ENCODE assay signal across 9 mouse cellular contexts in the genomic region with DNA sequence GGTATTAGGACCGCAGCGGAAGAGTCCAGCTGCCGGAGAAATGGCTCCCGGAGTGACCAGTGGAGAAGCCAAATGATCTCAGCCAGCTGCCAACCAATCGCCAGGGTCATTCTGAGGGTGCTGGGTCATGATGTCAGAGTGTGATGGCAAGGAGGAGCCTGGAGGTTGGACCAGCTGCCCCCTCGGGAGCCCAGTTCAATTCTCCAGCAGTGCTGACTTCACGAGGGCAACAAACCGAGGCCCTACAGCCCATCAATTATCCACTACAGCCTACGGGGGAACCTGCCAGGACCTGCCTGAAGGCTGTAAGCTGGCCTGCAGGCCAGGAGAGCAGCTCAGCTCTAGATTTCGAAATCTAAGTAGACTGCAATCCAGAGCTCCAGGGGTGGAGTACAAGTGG. TPM values are rescaled to one million over a fixed set of nuclear protein-coding genes. Genes with fewer than 3 reads are reported as not detected.
A peak's percentile ranks its signal among the peaks of the same experiment; 100 is the strongest.
DNase-seq lines count a peak whose midpoint lies in the region; ATAC-seq and TF ChIP-seq lines count a peak whose summit lies in the region.
"Had no signal": no experiment of that assay in that cellular context is flagged by ENCODE, and none has a peak within 500 bp of the region (broad histone marks: within the 10 kb centered on the region; RNA-seq: fewer than 3 reads in every experiment).

No protein-coding gene starts in this region.

- H3K4me2 ChIP-seq in intestine, embryonic 16.5 days (ENCODE audit: low read depth, low read length), result peak overlapping the region; percentile 41
- H3K4me2 ChIP-seq in liver, embryonic 15.5 days, result peak overlapping the region; percentile 48
- H3K4me2 ChIP-seq: embryonic facial prominence, embryonic 13.5 days had no signal

- peak overlapping the region; percentile 55 for H3K9ac ChIP-seq in intestine, embryonic 16.5 days (ENCODE audit: low read depth, low read length)
- no peak overlapping the region for H3K9ac ChIP-seq in liver, embryonic 15.5 days

- peak overlapping the region; percentile 79 for H3K27ac ChIP-seq in intestine, embryonic 16.5 days (ENCODE audit: low read length)
- peak overlapping the region; percentile 66 for H3K27ac ChIP-seq in liver, embryonic 15.5 days (replicated peaks)
- H3K27ac ChIP-seq in thymus, adult 2 months (ENCODE audit: control insufficient read depth, insufficient read depth, low read length), result no peak overlapping the region
- H3K27ac ChIP-seq: embryonic facial prominence, embryonic 13.5 days had no signal

- peaks cover 11% of the 10 kb centered on the region; the same call in 1 of the 2 replicates for H3K36me3 ChIP-seq in intestine, embryonic 16.5 days (ENCODE audit: control insufficient read depth, insufficient read depth, low read length)
- H3K36me3 ChIP-seq in liver, embryonic 15.5 days (replicated peaks), result peaks cover 20% of the 10 kb centered on the region
- H3K36me3 ChIP-seq in thymus, adult 2 months (ENCODE audit: control insufficient read depth, insufficient read depth, low read length), result no peaks in the 10 kb centered on the region

- ATAC-seq in intestine, embryonic 16.5 days, result no peak; the same call in 1 of the 2 replicates
- no peak for ATAC-seq in liver, embryonic 15.5 days (ENCODE audit: insufficient read depth)

- no peak for TF ChIP-seq CTCF in thymus, adult 2 months (IDR thresholded peaks at IDR 0.05; ENCODE audit: borderline replicate concordance, control insufficient read depth, extremely low read depth, insufficient read depth, low read length, poor library complexity)

- peak overlapping the region; percentile 15; the same call in 1 of the 2 replicates for H3K4me3 ChIP-seq in intestine, embryonic 16.5 days (ENCODE audit: low read length)
- H3K4me3 ChIP-seq in liver, embryonic 15.5 days (replicated peaks), result no peak overlapping the region
- H3K4me3 ChIP-seq in thymus, adult 2 months (ENCODE audit: control insufficient read depth, insufficient read depth, low read length), result no peak overlapping the region
- H3K4me3 ChIP-seq: embryonic facial prominence, embryonic 13.5 days had no signal

- peak; percentile 94 for DNase-seq in heart, adult 11 months
- no peak for DNase-seq in heart, adult 8-10 months (ENCODE audit: low spot score)
- DNase-seq in gastrocnemius, postnatal 36 days, result peak; percentile 33
- DNase-seq in thymus, adult 2 months, result no peak
- no peak for DNase-seq in frontal cortex, postnatal 25 days (ENCODE audit: low spot score in 2 of 2)
- no peak for DNase-seq in cerebellum, adult 9-11 months

- WGBS in intestine, embryonic 16.5 days, result 35% methylated on average over 10 of the region's 10 CpGs
- WGBS in liver, embryonic 15.5 days (ENCODE audit: insufficient replicate concordance), result 67% methylated on average over 10 of the region's 10 CpGs
- WGBS in thymus, adult 2 months, result 87% methylated on average over 10 of the region's 10 CpGs

- intact Hi-C loops in gastrocnemius, postnatal 36 days (cut with DNase I), result no loop called here

- TF ChIP-seq POLR2A in thymus, adult 2 months (IDR thresholded peaks at IDR 0.05; ENCODE audit: control insufficient read depth, extremely low read depth, insufficient read depth, low read length, poor library complexity), result no peak

- H3K27me3 ChIP-seq in intestine, embryonic 16.5 days (replicated peaks; ENCODE audit: control insufficient read depth, insufficient read depth, low read length), result no peaks in the 10 kb centered on the region
- no peaks in the 10 kb centered on the region for H3K27me3 ChIP-seq in liver, embryonic 15.5 days
- H3K27me3 ChIP-seq in thymus, adult 2 months (ENCODE audit: control insufficient read depth, insufficient read depth, low read length), result no peaks in the 10 kb centered on the region
- H3K27me3 ChIP-seq: embryonic facial prominence, embryonic 13.5 days had no signal

- no peaks in the 10 kb centered on the region for H3K9me3 ChIP-seq in intestine, embryonic 16.5 days (ENCODE audit: control insufficient read depth, low read length)
- no peaks in the 10 kb centered on the region for H3K9me3 ChIP-seq in liver, embryonic 15.5 days (replicated peaks)
- H3K9me3 ChIP-seq: embryonic facial prominence, embryonic 13.5 days had no signal

- peaks cover 42% of the 10 kb centered on the region for H3K4me1 ChIP-seq in intestine, embryonic 16.5 days (ENCODE audit: control insufficient read depth, insufficient read depth, low read length)
- peaks cover 72% of the 10 kb centered on the region for H3K4me1 ChIP-seq in liver, embryonic 15.5 days (replicated peaks)
- H3K4me1 ChIP-seq in thymus, adult 2 months (replicated peaks; ENCODE audit: control insufficient read depth, insufficient read depth, low read length), result peaks cover 7% of the 10 kb centered on the region

RNA-seq across cellular contexts. Expression of gene Gga2, which starts 5.3 kb away (rescaled TPM):
- total RNA-seq in heart, adult 8-10 months (2022), result 10 to 100 TPM; 31.7 to 39.2 (median 35.4) TPM
- total RNA-seq in gastrocnemius, postnatal 36 days (2021), result 10 to 100 TPM; 12.9 to 14.0 TPM
- polyA plus RNA-seq in intestine, embryonic 16.5 days (2015; fragmentation: Nextera tagmentation; extraction: Ambion mirVana), result 118 and 132 TPM in 2 replicates
- 33.8 and 34.6 TPM in 2 replicates for polyA plus RNA-seq in liver, embryonic 15.5 days (2015; fragmentation: Nextera tagmentation; extraction: Ambion mirVana)
- 35.4 and 51.1 TPM in 2 replicates for polyA plus RNA-seq in thymus, adult 2 months (2012; rRNA removed)

RNA-seq across cellular contexts. Expression of gene Cog7, which starts 34.2 kb away (rescaled TPM):
- total RNA-seq in heart, adult 8-10 months (2022), result 10 to 100 TPM; 19.1 to 20.6 (median 20.1) TPM
- 10 to 100 TPM in 1 of 2 experiments, 1 to 10 TPM in 1; 9.4 to 11.1 TPM for total RNA-seq in gastrocnemius, postnatal 36 days (2021)
- 22.1 and 25.6 TPM in 2 replicates for polyA plus RNA-seq in intestine, embryonic 16.5 days (2015; fragmentation: Nextera tagmentation; extraction: Ambion mirVana)
- polyA plus RNA-seq in liver, embryonic 15.5 days (2015; fragmentation: Nextera tagmentation; extraction: Ambion mirVana), result 9.2 and 10.0 TPM in 2 replicates
- 14.1 and 15.2 TPM in 2 replicates for polyA plus RNA-seq in thymus, adult 2 months (2012; rRNA removed)

RNA-seq across cellular contexts. Expression of gene Ubfd1, which starts 51.2 kb away (rescaled TPM):
- total RNA-seq in heart, adult 8-10 months (2022), result 10 to 100 TPM; 32.5 to 41.6 (median 37.3) TPM
- total RNA-seq in gastrocnemius, postnatal 36 days (2021), result 10 to 100 TPM; 20.2 to 21.3 TPM
- polyA plus RNA-seq in intestine, embryonic 16.5 days (2015; fragmentation: Nextera tagmentation; extraction: Ambion mirVana), result 39.5 and 45.3 TPM in 2 replicates
- 15.6 and 16.2 TPM in 2 replicates for polyA plus RNA-seq in liver, embryonic 15.5 days (2015; fragmentation: Nextera tagmentation; extraction: Ambion mirVana)
- 34.3 and 35.1 TPM in 2 replicates for polyA plus RNA-seq in thymus, adult 2 months (2012; rRNA removed)

RNA-seq across cellular contexts. Expression of gene Ears2, which starts 51.3 kb away (rescaled TPM):
- total RNA-seq in heart, adult 8-10 months (2022), result 10 to 100 TPM; 13.3 to 14.3 (median 13.7) TPM
- 1 to 10 TPM; 6.8 to 7.0 TPM for total RNA-seq in gastrocnemius, postnatal 36 days (2021)
- 19.4 and 20.7 TPM in 2 replicates for polyA plus RNA-seq in intestine, embryonic 16.5 days (2015; fragmentation: Nextera tagmentation; extraction: Ambion mirVana)
- 7.0 and 8.9 TPM in 2 replicates for polyA plus RNA-seq in liver, embryonic 15.5 days (2015; fragmentation: Nextera tagmentation; extraction: Ambion mirVana)
- 9.6 and 10.5 TPM in 2 replicates for polyA plus RNA-seq in thymus, adult 2 months (2012; rRNA removed)

Comparison
In these comparisons a context has a peak if more than half of its experiments do, and no peak if none do; other contexts are left out.
1. DNase-seq: peak in heart, adult 11 months (single experiment) and gastrocnemius, postnatal 36 days (2 of 2); none in heart, adult 8-10 months (single experiment), thymus, adult 2 months (single experiment), frontal cortex, postnatal 25 days (0 of 2) and cerebellum, adult 9-11 months (single experiment).